Mouse (Mus musculus) CD8-positive naive resting alpha-beta T cell, adult 57 days (primary cell): ENCODE data around the gene Hepacam. TPM values are rescaled to one million over a fixed set of nuclear protein-coding genes. Genes with fewer than 3 reads are reported as not detected.

ENCODE experiments used
- total RNA-seq: library from RNA; stranded (reverse); gene quantifications from one replicate; pipeline ENCODE4 v1.2.4, GENCODE M21; 2023

The Hepacam gene
- not detected for total RNA-seq

DNA sequence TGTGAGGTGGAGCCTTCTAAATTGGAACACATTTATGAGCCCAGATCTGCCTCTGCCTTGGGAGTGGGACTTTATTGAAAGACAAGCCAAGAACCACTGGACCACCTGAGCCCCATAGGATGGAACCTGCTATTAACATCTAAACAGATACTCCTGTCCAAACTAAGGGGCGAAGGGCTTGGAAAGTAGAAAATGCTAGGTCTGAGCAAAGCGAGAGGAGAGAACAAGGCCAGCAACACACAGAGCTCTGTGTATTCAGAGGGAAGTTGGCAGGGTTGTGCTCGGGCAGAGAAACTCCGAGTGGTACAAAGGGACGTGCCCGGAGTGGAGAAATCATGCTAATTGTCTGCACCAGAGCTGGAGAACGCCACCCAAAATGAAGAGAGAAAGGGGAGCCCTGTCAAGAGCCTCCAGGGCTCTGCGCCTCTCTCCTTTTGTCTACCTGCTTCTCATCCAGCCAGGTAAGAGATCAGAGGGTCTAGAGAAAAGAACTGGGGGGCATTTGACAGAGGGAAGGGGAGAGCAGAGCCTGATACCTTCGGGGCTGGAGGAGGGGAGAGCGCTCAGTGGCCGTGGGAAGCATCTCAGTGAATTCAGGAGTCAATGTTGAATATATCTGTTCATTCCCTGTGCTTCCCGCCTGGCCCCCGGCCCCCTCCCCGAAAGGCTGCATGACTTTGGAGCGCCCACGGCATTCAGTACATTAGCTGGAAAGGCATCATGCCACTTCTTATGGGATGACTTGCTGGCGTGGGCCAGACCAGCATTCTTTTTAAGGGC is at the start of gene Hepacam:
TSS of gene Hepacam (plus strand) at position 51 of the 780 bp plus-strand sequence.

GRCm38 (mm10) chr9:37347988-37348642 is 19.0 kb upstream of the Hepacam start, which contains the start of gene Ccdc15:
Gene Ccdc15, minus strand, starts transcription at chr9:37348432.

GRCm38 (mm10) chr9:37401802-37402201 is 34.7 kb downstream of the Hepacam start, which contains the start of gene Robo4:
Gene Robo4, plus strand, starts transcription at chr9:37401897.

DNA sequence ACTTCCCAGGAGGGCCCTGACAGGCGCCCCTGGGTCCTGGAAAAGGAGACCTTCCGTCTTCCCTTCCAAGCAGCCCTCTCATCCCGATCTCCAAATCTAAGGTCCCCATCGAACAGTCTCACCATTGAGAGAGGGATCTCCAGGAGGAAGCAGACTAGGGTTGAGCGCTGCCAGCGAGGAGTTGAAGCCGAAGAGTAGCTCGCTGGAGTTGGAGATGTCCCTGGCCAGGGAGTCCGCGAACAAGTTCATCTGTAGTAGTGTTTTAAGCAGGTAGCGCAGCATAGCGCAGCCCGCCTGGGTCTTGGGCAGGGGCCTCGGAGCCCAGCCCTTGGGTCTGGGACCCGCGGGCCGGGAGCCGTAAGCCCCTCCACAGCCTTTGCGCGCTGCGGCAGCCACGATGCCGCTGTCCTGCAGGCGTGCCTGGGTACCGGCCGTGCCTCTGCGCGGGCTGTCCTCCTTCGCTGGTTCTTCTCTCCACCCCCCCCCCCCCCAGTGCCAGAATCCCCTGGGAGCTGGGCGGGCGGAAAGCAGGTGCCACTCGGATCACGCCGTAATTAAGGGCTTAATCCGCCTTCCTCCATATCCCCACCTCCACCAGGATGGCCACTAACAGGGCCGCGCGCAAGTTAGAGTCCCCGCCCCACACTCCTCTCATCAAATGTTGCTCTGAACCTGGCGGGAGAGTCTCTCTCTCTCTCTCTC is 65.7 kb downstream of the Hepacam start, which contains the start of gene Robo3:
TSS of gene Robo3 (minus strand) at position 527 of the 702 bp plus-strand sequence.

Other genes starting within 250 kb of the Hepacam start
- not detected for gene Pknox2, start 219.9 kb upstream of the Hepacam start, total RNA-seq
- gene Tmem218, start 159.1 kb upstream of the Hepacam start, total RNA-seq = 1.5 TPM
- gene Slc37a2, start 111.6 kb upstream of the Hepacam start, total RNA-seq = 2.8 TPM
- gene Ccdc15, start 18.9 kb upstream of the Hepacam start, total RNA-seq = 13.9 TPM
- gene Robo4, start 34.5 kb downstream of the Hepacam start, total RNA-seq = not detected
- not detected for gene Robo3, start 65.9 kb downstream of the Hepacam start, total RNA-seq
- gene Msantd2, start 122.0 kb downstream of the Hepacam start, total RNA-seq = 59.9 TPM
- gene Esam, start 160.7 kb downstream of the Hepacam start, total RNA-seq = 0.58 TPM
- not detected for gene Vsig2, start 171.9 kb downstream of the Hepacam start, total RNA-seq
- gene Nrgn, start 185.6 kb downstream of the Hepacam start, total RNA-seq = 0.37 TPM
- gene Siae, start 188.3 kb downstream of the Hepacam start, total RNA-seq = 9.7 TPM
- gene Spa17, start 246.4 kb downstream of the Hepacam start, total RNA-seq = not detected